Mouse (Mus musculus) hindbrain, postnatal 0 days (tissue): ENCODE measurements around the gene Polr3c. TPM values are rescaled to one million over a fixed set of nuclear protein-coding genes. Genes with fewer than 3 reads are reported as not detected.
A peak's percentile ranks its signal among the peaks of the same experiment; 100 is the strongest.

Source experiments
- ATAC-seq: fragments of 200-750 bp; cut with Nextera tagmentation; 2 replicates; pipeline ENCODE4 v1.8.0; 2017; ENCODE audit warnings: mild to moderate bottlenecking, moderate TSS enrichment, moderate library complexity
- DNase-seq: peaks from one replicate; pipeline ENCODE4 v3.0.0-alpha.2; 2015; ENCODE audit warnings: low spot score
- H3K27ac ChIP-seq: fragments of 300-500 bp; sonication (generic); 2 replicates; pipeline ENCODE4 v1.5.1; 2014; ENCODE audit warnings: mild to moderate bottlenecking
- H3K27me3 ChIP-seq: fragments of 300-500 bp; sonication (generic); 2 replicates; pipeline ENCODE4 v1.6.1; 2014; ENCODE audit warnings: low read length, mixed read lengths; ENCODE audit not compliant: insufficient read depth
- H3K36me3 ChIP-seq: fragments of 300-500 bp; sonication (generic); 2 replicates; pipeline ENCODE4 v1.6.1; 2014; ENCODE audit warnings: low read length, mixed read lengths; ENCODE audit not compliant: insufficient read depth
- H3K4me1 ChIP-seq: fragments of 300-500 bp; sonication (generic); 2 replicates; pipeline ENCODE4 v1.6.1; 2014; ENCODE audit warnings: antibody characterized with exemption, low read length, mixed read lengths; ENCODE audit not compliant: insufficient read depth
- H3K4me2 ChIP-seq: fragments of 300-500 bp; sonication (generic); 2 replicates; pipeline ENCODE4 v1.6.1; 2014; ENCODE audit warnings: low read depth, mild to moderate bottlenecking, low read length, moderate library complexity, mixed read lengths
- H3K4me3 ChIP-seq: fragments of 300-500 bp; sonication (generic); 2 replicates; pipeline ENCODE4 v1.5.1; 2014; ENCODE audit warnings: low read length
- H3K9ac ChIP-seq: fragments of 300-500 bp; sonication (generic); replicated peaks from 2 replicates; pipeline ENCODE4 v1.6.1; 2014; ENCODE audit warnings: mild to moderate bottlenecking, low read length, moderate library complexity, mixed read lengths
- H3K9me3 ChIP-seq: fragments of 300-500 bp; sonication (generic); 2 replicates; pipeline ENCODE4 v1.6.1; 2016; ENCODE audit warnings: low read length, mixed read lengths
- CTCF ChIP-seq: IDR thresholded peaks from 2 replicates; pipeline ENCODE4 v1.5.1; 2016; ENCODE audit warnings: antibody characterized with exemption, control low read depth, low read depth
- WGBS: fragments of 180-500 bp; shearing (Covaris S2); extraction: QIAGEN DNeasy Blood & Tissue Kit; methylation state at CpG from one replicate; pipeline ENCODE4 v1.1.7; 2014; 5-methylcytosine and 5-hydroxymethylcytosine counted together
- polyA plus RNA-seq: library from polyadenylated mRNA; unstranded; fragments of >200 nt; fragmentation: Nextera tagmentation; extraction: Ambion mirVana; gene quantifications from 2 replicates; pipeline ENCODE4 v1.2.1, GENCODE M21; 2015
- total RNA-seq: library from RNA; depleted of rRNA; stranded (reverse); fragments of >200 nt; gene quantifications from 2 replicates; pipeline ENCODE4 v1.2.3, GENCODE M21; 2014; rRNA removed

Gene Polr3c
- 10.9 and 11.7 TPM in 2 replicates for total RNA-seq
- polyA plus RNA-seq: 26.3 and 29.1 TPM in 2 replicates

DNA sequence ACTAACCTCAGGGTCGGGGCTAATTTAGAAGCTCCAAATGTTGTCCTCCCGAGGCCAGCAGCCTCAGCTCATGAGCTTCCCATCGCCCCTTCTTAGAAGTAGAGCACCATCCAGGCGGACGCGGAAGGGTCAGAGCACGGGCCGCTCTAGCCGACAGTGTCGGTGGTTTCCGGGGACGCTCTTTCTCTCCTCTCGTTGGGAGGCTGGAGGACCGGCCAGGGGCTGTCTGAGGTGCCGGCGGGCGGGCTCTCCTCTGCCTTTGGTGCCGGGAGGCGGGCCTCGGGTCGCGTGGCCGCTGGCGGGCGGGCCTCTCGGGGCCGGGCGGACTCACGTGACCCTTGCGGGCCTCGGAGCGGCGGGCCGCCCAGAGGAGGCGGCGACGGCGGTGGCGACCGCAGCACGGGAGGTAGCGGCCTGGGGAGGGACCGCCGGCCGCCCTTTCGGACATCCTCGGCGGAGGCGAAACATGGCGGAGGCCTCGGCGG is at the start of gene Polr3c, which contains the start of gene Rnf115:
TSS of gene Polr3c (minus strand) at position 286 of the 485 bp plus-strand sequence.
TSS of gene Rnf115 (plus strand) at position 322 of the 485 bp plus-strand sequence.
- Histone ChIP-seq H3K9ac (peak within 1 kb of the TSS; percentile 78), H3K4me2 (peak within 1 kb of the TSS; percentile 69), H3K27me3 (no peaks in the 10 kb centered on the region), H3K27ac (peak within 1 kb of the TSS; percentile 89), H3K4me1 (peaks cover 10% of the 10 kb centered on the region; the same call in 1 of the 2 replicates), H3K36me3 (0 out of 2 replicates have a peak, but pooled peaks cover 6% of the 10 kb centered on the region), H3K9me3 (no peaks in the 10 kb centered on the region), H3K4me3 (peak within 1 kb of the TSS; percentile 80)
- ATAC-seq: peak; percentile 99
- WGBS: under 1% methylated on average over 45 of the region's 52 CpGs
- peak; percentile 96 for DNase-seq
- TF ChIP-seq CTCF: no peak

GRCm38 (mm10) chr3:96777120-96777519 is 49.7 kb upstream of the Polr3c start:
- DNase-seq (no peak), ATAC-seq (no peak)
- no peaks in the 10 kb centered on the region for H3K9me3 ChIP-seq
- H3K27ac ChIP-seq: no peak overlapping the region
- WGBS: 80% methylated on average over 3 of the region's 3 CpGs
- no peak overlapping the region for H3K4me3 ChIP-seq
- no peak overlapping the region for H3K4me2 ChIP-seq
- no peaks in the 10 kb centered on the region for H3K4me1 ChIP-seq
- no peaks in the 10 kb centered on the region for H3K27me3 ChIP-seq
- no peak overlapping the region for H3K9ac ChIP-seq
- H3K36me3 ChIP-seq: no peaks in the 10 kb centered on the region
- no peak for TF ChIP-seq CTCF

DNA sequence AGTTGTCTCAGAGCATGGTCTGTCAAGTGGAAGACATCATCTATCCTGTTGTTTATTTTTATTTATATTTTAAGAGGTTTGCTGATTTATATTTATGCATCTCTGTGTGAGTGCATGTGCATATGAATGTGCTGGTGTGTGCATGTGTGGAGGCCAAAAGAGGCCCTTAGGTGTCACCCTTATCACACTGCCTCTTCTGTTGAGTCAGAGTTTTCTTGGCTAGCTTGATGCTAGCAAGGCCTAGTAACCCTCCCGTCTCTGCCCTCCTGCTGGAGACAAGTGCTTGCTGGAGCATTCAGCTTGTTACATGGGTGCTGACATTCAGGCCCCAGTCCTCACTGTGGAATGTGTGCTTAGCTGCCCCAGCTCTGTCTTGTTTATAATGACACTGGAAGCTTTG is 45.5 kb upstream of the Polr3c start:
- WGBS: 30% methylated on average over 1 of the region's 1 CpGs
- Histone ChIP-seq H3K9ac (no peak overlapping the region), H3K27ac (no peak overlapping the region), H3K4me1 (no peaks in the 10 kb centered on the region), H3K9me3 (no peaks in the 10 kb centered on the region), H3K4me3 (no peak overlapping the region), H3K27me3 (no peaks in the 10 kb centered on the region), H3K36me3 (no peaks in the 10 kb centered on the region), H3K4me2 (no peak overlapping the region)
- DNase-seq (no peak), ATAC-seq (no peak)
- TF ChIP-seq CTCF: peak; percentile 7; the same call in 1 of the 2 replicates

GRCm38 (mm10) chr3:96769971-96770370 is 42.5 kb upstream of the Polr3c start:
- no peaks in the 10 kb centered on the region for H3K36me3 ChIP-seq
- H3K4me3 ChIP-seq: no peak overlapping the region
- 87% methylated on average over 5 of the region's 5 CpGs for WGBS
- H3K27ac ChIP-seq: no peak overlapping the region
- DNase-seq: no peak
- no peaks in the 10 kb centered on the region for H3K27me3 ChIP-seq
- H3K9me3 ChIP-seq: no peaks in the 10 kb centered on the region
- TF ChIP-seq CTCF: no peak
- no peak for ATAC-seq
- peaks cover 5% of the 10 kb centered on the region; the same call in 1 of the 2 replicates for H3K4me1 ChIP-seq
- no peak overlapping the region for H3K9ac ChIP-seq
- no peak overlapping the region for H3K4me2 ChIP-seq

DNA sequence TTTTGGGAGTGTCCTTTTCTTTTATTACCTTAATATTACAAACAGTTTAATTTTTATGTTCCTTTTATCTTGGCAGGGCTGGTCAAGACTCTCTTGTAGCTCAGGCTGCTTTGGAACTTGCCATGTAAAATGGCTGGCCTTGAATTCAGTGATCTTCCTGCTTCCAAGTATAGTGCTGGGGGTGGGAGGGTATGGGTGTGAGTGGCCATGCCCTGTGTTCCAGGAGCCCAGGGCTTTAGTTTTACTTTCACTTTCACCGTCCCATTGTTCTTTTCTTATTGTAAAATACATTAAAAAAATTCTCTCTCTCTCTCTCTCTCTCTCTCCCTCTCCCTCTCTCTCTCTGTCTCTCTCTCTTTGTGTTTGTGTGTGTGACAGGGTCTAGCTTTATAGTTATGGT is 37.1 kb upstream of the Polr3c start:
- no peak for TF ChIP-seq CTCF
- H3K36me3 ChIP-seq: no peaks in the 10 kb centered on the region
- no peak for ATAC-seq

DNA sequence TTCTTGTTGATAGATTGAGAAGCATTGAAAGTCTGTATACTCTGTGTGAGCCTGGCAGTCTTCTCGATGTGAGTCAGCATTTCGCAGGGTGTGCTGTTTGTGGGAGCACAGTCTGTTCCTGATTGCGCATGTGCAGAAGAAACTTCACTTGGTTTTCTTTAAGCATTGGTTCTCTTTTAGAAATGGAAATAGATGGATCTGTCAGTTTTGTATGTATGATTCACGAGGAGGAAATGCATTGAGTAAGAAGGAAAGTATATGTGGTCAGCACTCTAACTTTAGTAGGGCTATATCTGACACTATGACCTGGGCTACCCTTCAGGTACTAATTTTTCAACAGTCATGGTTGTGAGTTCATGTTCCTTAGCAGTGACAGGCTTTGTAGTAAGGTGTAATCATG is 32.3 kb upstream of the Polr3c start:
- H3K9ac ChIP-seq: no peak overlapping the region
- WGBS: 95% methylated on average over 4 of the region's 4 CpGs
- H3K4me2 ChIP-seq: no peak overlapping the region
- no peaks in the 10 kb centered on the region for H3K4me1 ChIP-seq
- no peak for DNase-seq
- TF ChIP-seq CTCF: no peak
- H3K27ac ChIP-seq: no peak overlapping the region
- H3K27me3 ChIP-seq: no peaks in the 10 kb centered on the region
- ATAC-seq: no peak
- H3K36me3 ChIP-seq: no peaks in the 10 kb centered on the region
- no peak overlapping the region for H3K4me3 ChIP-seq
- H3K9me3 ChIP-seq: no peaks in the 10 kb centered on the region

More for the DNA sequence above, 37.1 kb upstream of the Polr3c start:
- WGBS: 82% methylated on average over 1 of the region's 1 CpGs
- H3K4me1 ChIP-seq: peaks cover 5% of the 10 kb centered on the region; the same call in 1 of the 2 replicates
- H3K4me2 ChIP-seq: no peak overlapping the region
- H3K27me3 ChIP-seq: no peaks in the 10 kb centered on the region
- H3K9me3 ChIP-seq: no peaks in the 10 kb centered on the region
- H3K4me3 ChIP-seq: no peak overlapping the region
- H3K9ac ChIP-seq: no peak overlapping the region
- no peak for DNase-seq
- no peak overlapping the region for H3K27ac ChIP-seq

DNA sequence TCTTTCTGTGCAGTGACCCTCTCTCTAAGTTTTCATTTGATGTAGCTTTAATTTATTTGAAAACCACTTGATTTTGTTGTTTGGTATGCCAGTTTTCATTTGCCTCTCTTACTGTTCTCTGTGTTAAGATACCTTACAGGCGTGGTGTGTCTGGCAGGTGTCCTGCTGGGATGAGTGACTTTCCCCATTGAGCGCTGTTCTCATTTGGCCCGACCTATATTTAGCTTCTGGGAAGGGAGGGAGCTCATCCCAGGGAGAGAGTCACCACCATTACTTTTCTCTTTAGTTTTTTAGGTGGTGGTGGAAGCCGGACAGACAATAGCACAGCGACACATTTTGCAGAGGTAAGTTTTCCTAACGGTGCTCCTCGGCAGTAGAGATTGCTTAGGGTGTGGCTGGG is 30.3 kb upstream of the Polr3c start:
- ATAC-seq: no peak
- Histone ChIP-seq H3K4me3 (no peak overlapping the region), H3K4me1 (no peaks in the 10 kb centered on the region), H3K9ac (no peak overlapping the region), H3K36me3 (no peaks in the 10 kb centered on the region), H3K9me3 (no peaks in the 10 kb centered on the region), H3K27me3 (no peaks in the 10 kb centered on the region), H3K27ac (no peak overlapping the region), H3K4me2 (no peak overlapping the region)
- WGBS: 48% methylated on average over 7 of the region's 7 CpGs
- no peak for TF ChIP-seq CTCF
- no peak for DNase-seq
